Mouse (Mus musculus): ENCODE measurements around the gene Gm10799.

DNA sequence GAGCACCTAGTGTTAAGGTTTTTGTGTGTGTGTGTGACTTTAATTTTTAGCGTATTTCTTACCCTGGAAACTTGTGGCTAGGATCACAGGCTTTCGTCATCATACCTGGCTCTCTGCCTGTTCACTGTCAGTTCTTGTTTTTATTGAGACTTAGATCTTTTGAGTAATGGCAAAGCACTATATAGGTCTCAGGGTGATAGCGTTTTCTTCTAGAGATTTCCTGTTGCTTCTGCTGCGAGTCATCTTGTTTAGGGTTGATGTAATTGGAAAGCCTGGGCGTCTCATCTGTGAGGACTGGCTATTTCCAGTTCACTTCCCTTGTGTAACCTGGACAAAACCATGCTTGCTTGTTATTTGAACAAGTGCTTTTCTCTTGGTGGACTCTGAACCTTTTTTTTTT is 26.7 kb downstream of the Gm10799 start:
- TF ChIP-seq MYOG (IDR thresholded peaks at IDR 0.05; ENCODE audit: control insufficient read depth in 1 of 3, insufficient read depth in 1 of 3, insufficient read length in 2 of 3, low read depth in 2 of 3) (no peak), TCF12 (IDR thresholded peaks at IDR 0.05; ENCODE audit: insufficient read depth, poor library complexity, severe bottlenecking) (no peak), REST (IDR thresholded peaks at IDR 0.05; ENCODE audit: insufficient read depth, insufficient read length) (no peak), POLR2A (IDR thresholded peaks at IDR 0.05; ENCODE audit: insufficient read length, low read depth) (no peak), POLR2AphosphoS2 (IDR thresholded peaks at IDR 0.05; ENCODE audit: insufficient read length, low read depth) (no peak), MAX (IDR thresholded peaks at IDR 0.05; ENCODE audit: low read depth) (no peak)
